Mouse (Mus musculus): ENCODE data around the gene Syt2. TPM values are rescaled to one million over a fixed set of nuclear protein-coding genes. Genes with fewer than 3 reads are reported as not detected.

Syt2 gene
- polyA plus RNA-seq, 1 experiment = 1.1 TPM

- H3K4me1 ChIP-seq (ENCODE audit: control insufficient read depth, insufficient read depth, low read length) = peaks cover 2% of the 10 kb centered on the region; the same call in 1 of the 2 replicates
- WGBS = under 1% methylated on average over 28 of the region's 28 CpGs
- no peak for DNase-seq
- H3K36me3 ChIP-seq (ENCODE audit: control insufficient read depth, insufficient read depth, low read length) = no peaks in the 10 kb centered on the region
- H3K27ac ChIP-seq (ENCODE audit: insufficient read depth, low read depth, low read length) = no peak overlapping the region
- H3K27me3 ChIP-seq (replicated peaks; ENCODE audit: control insufficient read depth, insufficient read depth, low read length) = peaks cover 1% of the 10 kb centered on the region; the same call in 1 of the 2 replicates
- no peak for TF ChIP-seq POLR2A (IDR thresholded peaks at IDR 0.05; ENCODE audit: low read depth, low read length)
- no peak for TF ChIP-seq CTCF (conservative IDR thresholded peaks at IDR 0.05; ENCODE audit: insufficient read depth, insufficient read length, low read depth, low read length)
- H3K4me3 ChIP-seq (ENCODE audit: insufficient read depth, low read depth, low read length) = peak overlapping the region; percentile 42
Observed at GRCm38 (mm10) chr1:134646963-134647282, 446 bp downstream of the Syt2 start.

DNA sequence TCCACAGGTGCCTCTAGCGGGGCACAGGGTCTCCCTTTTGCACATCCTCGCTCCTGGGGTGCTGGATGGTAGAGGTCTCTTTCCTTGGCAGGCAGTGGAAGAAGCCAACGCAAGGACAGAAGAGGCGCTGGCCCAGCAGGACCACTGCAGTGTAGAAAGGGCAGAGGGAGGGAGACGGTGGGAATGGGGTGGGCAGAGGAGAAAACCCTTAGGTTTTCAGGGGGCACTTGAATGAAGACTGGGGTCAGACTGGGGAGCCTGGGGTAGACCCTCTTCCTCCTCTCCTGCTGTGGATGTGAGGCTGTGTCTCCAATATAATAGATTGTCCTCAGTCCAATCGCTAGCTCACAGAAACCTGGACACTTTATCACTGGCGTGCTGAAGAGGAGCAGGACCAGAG, 1.1 kb downstream of the Syt2 start:
- 64% methylated on average over 7 of the region's 7 CpGs for WGBS
- TF ChIP-seq POLR2A (IDR thresholded peaks at IDR 0.05; ENCODE audit: low read depth, low read length) = no peak
- no peak for TF ChIP-seq CTCF (conservative IDR thresholded peaks at IDR 0.05; ENCODE audit: insufficient read depth, insufficient read length, low read depth, low read length)
- peaks cover 1% of the 10 kb centered on the region; the same call in 1 of the 2 replicates for H3K27me3 ChIP-seq (replicated peaks; ENCODE audit: control insufficient read depth, insufficient read depth, low read length)
- H3K36me3 ChIP-seq (ENCODE audit: control insufficient read depth, insufficient read depth, low read length) = no peaks in the 10 kb centered on the region
- peaks cover 4% of the 10 kb centered on the region; the same call in 1 of the 2 replicates for H3K4me1 ChIP-seq (ENCODE audit: control insufficient read depth, insufficient read depth, low read length)
- H3K4me3 ChIP-seq (ENCODE audit: insufficient read depth, low read depth, low read length) = no peak overlapping the region
- DNase-seq = no peak
- H3K27ac ChIP-seq (ENCODE audit: insufficient read depth, low read depth, low read length) = no peak overlapping the region

DNA sequence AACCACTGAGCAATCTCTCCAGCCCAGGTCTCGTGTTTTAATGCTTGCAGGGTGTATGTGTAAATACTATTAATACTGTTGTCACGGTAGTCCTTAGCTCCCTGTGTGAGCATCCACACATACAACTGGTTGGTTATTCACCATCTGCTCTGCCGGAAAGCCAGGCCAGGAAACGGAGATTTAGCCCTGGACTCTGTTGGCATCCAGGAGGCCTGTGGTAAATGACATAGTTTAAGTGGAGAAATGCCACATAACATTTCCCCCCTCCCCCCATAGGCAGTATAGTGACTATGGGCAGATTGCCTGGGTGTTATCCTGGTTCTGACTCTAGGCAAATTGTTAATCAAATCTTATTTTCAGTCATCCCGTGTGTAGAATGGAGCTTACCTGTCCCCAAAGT, 4.3 kb downstream of the Syt2 start:
- Histone ChIP-seq H3K4me3 (ENCODE audit: insufficient read depth, low read depth, low read length) (no peak overlapping the region), H3K27me3 (replicated peaks; ENCODE audit: control insufficient read depth, insufficient read depth, low read length) (peaks cover 1% of the 10 kb centered on the region; the same call in 1 of the 2 replicates), H3K4me1 (ENCODE audit: control insufficient read depth, insufficient read depth, low read length) (peaks cover 4% of the 10 kb centered on the region; the same call in 1 of the 2 replicates), H3K36me3 (ENCODE audit: control insufficient read depth, insufficient read depth, low read length) (no peaks in the 10 kb centered on the region), H3K27ac (ENCODE audit: insufficient read depth, low read depth, low read length) (no peak overlapping the region)
- no peak for TF ChIP-seq CTCF (conservative IDR thresholded peaks at IDR 0.05; ENCODE audit: insufficient read depth, insufficient read length, low read depth, low read length)
- TF ChIP-seq POLR2A (IDR thresholded peaks at IDR 0.05; ENCODE audit: low read depth, low read length) = no peak
- no peak for DNase-seq
- WGBS = 56% methylated on average over 5 of the region's 5 CpGs

GRCm38 (mm10) chr1:134651268-134651850, 4.9 kb downstream of the Syt2 start:
- peak; percentile 76 for DNase-seq
- Histone ChIP-seq H3K4me3 (ENCODE audit: insufficient read depth, low read depth, low read length) (no peak overlapping the region), H3K27me3 (replicated peaks; ENCODE audit: control insufficient read depth, insufficient read depth, low read length) (peaks cover 1% of the 10 kb centered on the region; the same call in 1 of the 2 replicates), H3K36me3 (ENCODE audit: control insufficient read depth, insufficient read depth, low read length) (no peaks in the 10 kb centered on the region), H3K4me1 (ENCODE audit: control insufficient read depth, insufficient read depth, low read length) (peaks cover 4% of the 10 kb centered on the region; the same call in 1 of the 2 replicates), H3K27ac (ENCODE audit: insufficient read depth, low read depth, low read length) (no peak overlapping the region)
- WGBS = 15% methylated on average over 13 of the region's 13 CpGs
- TF ChIP-seq CTCF (conservative IDR thresholded peaks at IDR 0.05; ENCODE audit: insufficient read depth, insufficient read length, low read depth, low read length) = no peak
- no peak for TF ChIP-seq POLR2A (IDR thresholded peaks at IDR 0.05; ENCODE audit: low read depth, low read length)

- 0 out of 2 replicates have a peak, but pooled peaks cover 1% of the 10 kb centered on the region for H3K27me3 ChIP-seq (replicated peaks; ENCODE audit: control insufficient read depth, insufficient read depth, low read length)
- DNase-seq = peak; percentile 72
- no peaks in the 10 kb centered on the region for H3K36me3 ChIP-seq (ENCODE audit: control insufficient read depth, insufficient read depth, low read length)
- 28% methylated on average over 4 of the region's 4 CpGs for WGBS
- 0 out of 2 replicates have a peak overlapping the region, but pooled peaks have one; percentile 10 for H3K27ac ChIP-seq (ENCODE audit: insufficient read depth, low read depth, low read length)
- no peak for TF ChIP-seq CTCF (conservative IDR thresholded peaks at IDR 0.05; ENCODE audit: insufficient read depth, insufficient read length, low read depth, low read length)
- no peak for TF ChIP-seq POLR2A (IDR thresholded peaks at IDR 0.05; ENCODE audit: low read depth, low read length)
- no peak overlapping the region for H3K4me3 ChIP-seq (ENCODE audit: insufficient read depth, low read depth, low read length)
- H3K4me1 ChIP-seq (ENCODE audit: control insufficient read depth, insufficient read depth, low read length) = peaks cover 4% of the 10 kb centered on the region; the same call in 1 of the 2 replicates
Observed at GRCm38 (mm10) chr1:134651851-134652398, 5.4 kb downstream of the Syt2 start.

- WGBS = 64% methylated on average over 10 of the region's 10 CpGs
- Histone ChIP-seq H3K36me3 (ENCODE audit: control insufficient read depth, insufficient read depth, low read length) (no peaks in the 10 kb centered on the region), H3K4me1 (ENCODE audit: control insufficient read depth, insufficient read depth, low read length) (peaks cover 4% of the 10 kb centered on the region; the same call in 1 of the 2 replicates), H3K27ac (ENCODE audit: insufficient read depth, low read depth, low read length) (no peak overlapping the region), H3K4me3 (ENCODE audit: insufficient read depth, low read depth, low read length) (no peak overlapping the region), H3K27me3 (replicated peaks; ENCODE audit: control insufficient read depth, insufficient read depth, low read length) (no peaks in the 10 kb centered on the region)
- TF ChIP-seq CTCF (conservative IDR thresholded peaks at IDR 0.05; ENCODE audit: insufficient read depth, insufficient read length, low read depth, low read length) (no peak), POLR2A (IDR thresholded peaks at IDR 0.05; ENCODE audit: low read depth, low read length) (no peak)
- DNase-seq = no peak
Observed at GRCm38 (mm10) chr1:134653603-134654257, 7.3 kb downstream of the Syt2 start.

DNA sequence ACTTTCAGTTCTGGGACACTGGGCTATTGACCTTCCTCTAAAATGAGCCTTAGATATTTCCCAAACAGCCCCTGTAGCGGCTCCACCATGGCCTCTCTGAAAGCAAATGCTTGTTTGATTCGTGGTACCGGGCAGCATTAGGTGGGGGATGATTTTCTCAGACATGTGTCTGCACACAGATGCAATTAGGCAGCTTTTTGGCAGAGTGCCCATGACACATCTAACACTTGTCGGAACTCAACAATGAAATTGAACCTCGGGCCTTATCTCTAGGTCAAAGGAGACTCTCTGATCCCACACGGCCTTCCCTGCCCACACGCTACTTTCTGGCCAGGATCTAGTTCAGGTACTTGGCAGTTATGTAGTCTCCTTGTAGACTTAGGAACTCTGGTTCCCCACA, 12.4 kb downstream of the Syt2 start:
- no peak overlapping the region for H3K27ac ChIP-seq (ENCODE audit: insufficient read depth, low read depth, low read length)
- H3K36me3 ChIP-seq (ENCODE audit: control insufficient read depth, insufficient read depth, low read length) = no peaks in the 10 kb centered on the region
- TF ChIP-seq POLR2A (IDR thresholded peaks at IDR 0.05; ENCODE audit: low read depth, low read length) (no peak), CTCF (conservative IDR thresholded peaks at IDR 0.05; ENCODE audit: insufficient read depth, insufficient read length, low read depth, low read length) (no peak)
- no peak overlapping the region for H3K4me3 ChIP-seq (ENCODE audit: insufficient read depth, low read depth, low read length)
- WGBS = 54% methylated on average over 7 of the region's 7 CpGs
- DNase-seq = no peak
- no peaks in the 10 kb centered on the region for H3K27me3 ChIP-seq (replicated peaks; ENCODE audit: control insufficient read depth, insufficient read depth, low read length)
- H3K4me1 ChIP-seq (ENCODE audit: control insufficient read depth, insufficient read depth, low read length) = no peaks in the 10 kb centered on the region

Data from kidney, adult 2 months (tissue).